Mouse (Mus musculus): Measurements from ENCODE around the gene Sipa1l2.

DNA sequence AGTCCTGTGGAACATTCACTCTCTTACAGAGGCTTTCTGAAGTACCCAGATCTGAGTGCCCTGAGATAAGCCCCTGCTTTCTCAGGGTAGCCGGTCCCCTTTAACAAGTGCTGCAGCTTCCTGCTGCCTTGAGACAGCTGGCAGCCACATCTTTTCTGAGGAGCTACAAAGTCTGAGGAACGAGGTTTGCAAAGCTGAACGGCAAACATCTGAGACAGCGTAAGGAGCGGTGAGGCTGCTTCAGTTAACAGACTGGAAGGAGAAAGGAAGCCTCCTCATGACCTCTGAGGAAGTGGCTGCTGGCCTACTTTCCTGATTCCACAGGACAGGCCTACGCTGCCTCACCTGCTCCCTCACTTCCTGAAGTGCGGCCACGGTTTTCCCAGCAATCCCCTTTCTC is 135.5 kb downstream of the Sipa1l2 start:
- TF ChIP-seq POLR2A (IDR thresholded peaks at IDR 0.05; ENCODE audit: borderline replicate concordance, insufficient read depth, low read length) (no peak), CTCF (IDR thresholded peaks at IDR 0.05; ENCODE audit: borderline replicate concordance, insufficient read depth, low read depth, low read length) (no peak)
